7 mouse cellular contexts compared by ENCODE assay signal in the genomic region with DNA sequence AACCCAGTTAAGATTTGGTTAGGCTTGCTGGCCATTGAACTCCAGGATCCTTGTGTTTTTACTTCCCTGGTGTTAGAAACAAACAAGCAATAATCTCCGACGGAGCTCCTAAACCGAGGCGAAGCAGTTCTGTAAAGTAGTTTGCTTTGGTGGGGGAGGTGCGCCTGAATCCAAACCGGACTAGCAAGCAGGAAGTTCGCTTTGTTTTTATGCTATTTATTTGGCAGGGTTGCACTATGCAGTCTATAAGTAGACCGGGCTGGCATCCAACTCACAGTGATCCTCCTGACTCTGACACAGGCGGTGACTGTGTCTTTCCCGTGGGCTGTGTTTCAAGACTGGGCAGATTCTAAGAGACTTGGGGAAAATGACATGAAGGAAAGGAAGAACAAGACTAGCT. TPM values are rescaled to one million over a fixed set of nuclear protein-coding genes. Genes with fewer than 3 reads are reported as not detected.
A peak's percentile ranks its signal among the peaks of the same experiment; 100 is the strongest.
DNase-seq lines count a peak whose midpoint lies in the region.

No protein-coding gene starts in this region.

- DNase-seq in ES-CJ7 (ENCODE audit: low read depth, low spot score) = peak; percentile 36
- peak; percentile 63 for DNase-seq in R1 (ENCODE audit: low read depth, low spot score)
- peak; percentile 39 to 59 for DNase-seq in frontal cortex, postnatal 10 days (ENCODE audit: low spot score in 2 of 2)
- peak; percentile 29 for DNase-seq in induced T-regulatory cell, adult 2 months (ENCODE audit: low read depth)
- peak; percentile 60 to 89 for DNase-seq in left cerebral cortex, postnatal 14 days (ENCODE audit: low spot score in 2 of 2)
- peak; percentile 80 to 81 for DNase-seq in lung, postnatal 4 days
- DNase-seq in testis, postnatal 10 days (ENCODE audit: low spot score) = peak; percentile 58

- intact Hi-C loops in left cerebral cortex, postnatal 14 days (cut with DNase I) = no loop called here

RNA-seq across cellular contexts. Expression of gene Hnrnpc, which starts 2.9 kb away (rescaled TPM):
- total RNA-seq in left cerebral cortex, postnatal 14 days (2021) = 100 to 1,000 TPM; 194 to 206 TPM

RNA-seq across cellular contexts. Expression of gene Rpgrip1, which starts 3.8 kb away (rescaled TPM):
- total RNA-seq in left cerebral cortex, postnatal 14 days (2021) = 1 to 10 TPM in 1 of 2 experiments, under 1 TPM in 1; 0.88 to 2.2 TPM

Comparison
In these comparisons a context has a peak if more than half of its experiments do, and no peak if none do; other contexts are left out.
1. Peak in every context shown above with its lines: DNase-seq.
2. DNase-seq: peak in every context shown above with its lines; median percentile 80 in lung, postnatal 4 days; 74 in left cerebral cortex, postnatal 14 days; 63 in R1; 58 in testis, postnatal 10 days; 49 in frontal cortex, postnatal 10 days; 36 in ES-CJ7; 29 in induced T-regulatory cell, adult 2 months.